Mouse (Mus musculus) heart, embryonic 13.5 days (tissue): ENCODE data around the gene Pofut1. TPM values are rescaled to one million over a fixed set of nuclear protein-coding genes. Genes with fewer than 3 reads are reported as not detected.

Source experiments
- ATAC-seq: fragments of 200-750 bp; cut with Nextera tagmentation; 2 replicates; pipeline ENCODE4 v1.8.0; 2017; ENCODE audit warnings: moderate TSS enrichment; ENCODE audit not compliant: insufficient number of reproducible peaks, low FRiP score, low TSS enrichment; ENCODE audit errors: extremely low read depth
- H3K27ac ChIP-seq: fragments of 300-500 bp; sonication (generic); replicated peaks from 2 replicates; pipeline ENCODE4 v1.5.1; 2015; ENCODE audit warnings: moderate library complexity, mild to moderate bottlenecking, inconsistent platforms
- H3K27me3 ChIP-seq: fragments of 300-500 bp; sonication (generic); replicated peaks from 2 replicates; pipeline ENCODE4 v1.6.1; 2015; ENCODE audit warnings: mild to moderate bottlenecking, inconsistent platforms
- H3K36me3 ChIP-seq: fragments of 300-500 bp; sonication (generic); 2 replicates; pipeline ENCODE4 v1.6.1; 2015; ENCODE audit warnings: mild to moderate bottlenecking, inconsistent platforms
- H3K4me1 ChIP-seq: fragments of 300-500 bp; sonication (generic); 2 replicates; pipeline ENCODE4 v1.6.1; 2015; ENCODE audit warnings: inconsistent platforms
- H3K4me2 ChIP-seq: fragments of 300-500 bp; sonication (generic); 2 replicates; pipeline ENCODE4 v1.6.1; 2015; ENCODE audit warnings: inconsistent platforms, mild to moderate bottlenecking, moderate library complexity
- H3K4me3 ChIP-seq: fragments of 300-500 bp; sonication (generic); 2 replicates; pipeline ENCODE4 v1.5.1; 2015; ENCODE audit warnings: moderate library complexity, mild to moderate bottlenecking, inconsistent platforms
- H3K9ac ChIP-seq: fragments of 300-500 bp; sonication (generic); 2 replicates; pipeline ENCODE4 v1.6.1; 2015; ENCODE audit warnings: inconsistent platforms, mild to moderate bottlenecking, moderate library complexity
- H3K9me3 ChIP-seq: fragments of 300-500 bp; sonication (generic); 2 replicates; pipeline ENCODE4 v1.6.1; 2016; ENCODE audit warnings: inconsistent platforms
- WGBS: fragments of 180-500 bp; shearing (Covaris S2); methylation state at CpG from one replicate; pipeline ENCODE4 v1.1.7; 2015; ENCODE audit warnings: mixed read lengths; 5-methylcytosine and 5-hydroxymethylcytosine counted together
- polyA plus RNA-seq: library from polyadenylated mRNA; unstranded; fragments of >200 nt; fragmentation: Nextera tagmentation; extraction: Ambion mirVana; gene quantifications from 2 replicates; pipeline ENCODE4 v1.2.1, GENCODE M21; 2015

The Pofut1 gene
- 4.6 and 4.8 TPM in 2 replicates for polyA plus RNA-seq

- peak within 1 kb of the TSS; percentile 97 for H3K27ac ChIP-seq
- H3K4me2 ChIP-seq: peak within 1 kb of the TSS; percentile 95
- H3K4me3 ChIP-seq: peak within 1 kb of the TSS; percentile 98
- peak; percentile 95 for ATAC-seq
- under 1% methylated on average over 68 of the region's 72 CpGs for WGBS
- peak within 1 kb of the TSS; percentile 99 for H3K9ac ChIP-seq
- no peaks in the 10 kb centered on the region for H3K27me3 ChIP-seq
- H3K9me3 ChIP-seq: no peaks in the 10 kb centered on the region
- H3K4me1 ChIP-seq: peaks cover 48% of the 10 kb centered on the region
- peaks cover 36% of the 10 kb centered on the region for H3K36me3 ChIP-seq
Measured at GRCm38 (mm10) chr2:153241250-153242014, at the start of gene Pofut1, which contains the start of gene Plagl2. Pofut1 (plus strand) TSS chr2:153241533. Plagl2 (minus strand) TSS chr2:153241426.

GRCm38 (mm10) chr2:153194255-153194654, 47.1 kb upstream of the Pofut1 start:
- Histone ChIP-seq H3K27me3 (no peaks in the 10 kb centered on the region), H3K4me2 (no peak overlapping the region), H3K9me3 (no peaks in the 10 kb centered on the region), H3K36me3 (peaks cover 97% of the 10 kb centered on the region), H3K4me1 (peaks cover 17% of the 10 kb centered on the region), H3K9ac (no peak overlapping the region), H3K4me3 (no peak overlapping the region), H3K27ac (no peak overlapping the region)
- no peak for ATAC-seq
- 84% methylated on average over 3 of the region's 3 CpGs for WGBS

- ATAC-seq: no peak
- peak overlapping the region; percentile 50 for H3K9ac ChIP-seq
Measured at GRCm38 (mm10) chr2:153198485-153198884, 42.8 kb upstream of the Pofut1 start.

GRCm38 (mm10) chr2:153199114-153199513, 42.2 kb upstream of the Pofut1 start:
- Histone ChIP-seq H3K27me3 (no peaks in the 10 kb centered on the region), H3K4me1 (peaks cover 17% of the 10 kb centered on the region), H3K4me3 (no peak overlapping the region), H3K4me2 (no peak overlapping the region), H3K9ac (no peak overlapping the region), H3K27ac (no peak overlapping the region), H3K36me3 (peaks cover 92% of the 10 kb centered on the region), H3K9me3 (no peaks in the 10 kb centered on the region)
- 68% methylated on average over 2 of the region's 2 CpGs for WGBS
- ATAC-seq: no peak

More at GRCm38 (mm10) chr2:153198485-153198884, 42.8 kb upstream of the Pofut1 start:
- peak overlapping the region; percentile 56 for H3K27ac ChIP-seq
- 25% methylated on average over 5 of the region's 5 CpGs for WGBS
- no peaks in the 10 kb centered on the region for H3K27me3 ChIP-seq
- peaks cover 17% of the 10 kb centered on the region for H3K4me1 ChIP-seq
- H3K9me3 ChIP-seq: no peaks in the 10 kb centered on the region
- H3K4me3 ChIP-seq: no peak overlapping the region
- peaks cover 92% of the 10 kb centered on the region for H3K36me3 ChIP-seq
- no peak overlapping the region for H3K4me2 ChIP-seq

- H3K36me3 ChIP-seq: peaks cover 94% of the 10 kb centered on the region
Measured at GRCm38 (mm10) chr2:153202766-153203165, 38.6 kb upstream of the Pofut1 start.

GRCm38 (mm10) chr2:153208149-153208548, 33.2 kb upstream of the Pofut1 start:
- Histone ChIP-seq H3K9me3 (no peaks in the 10 kb centered on the region), H3K27ac (no peak overlapping the region), H3K4me2 (no peak overlapping the region), H3K4me1 (no peaks in the 10 kb centered on the region), H3K36me3 (peaks cover 82% of the 10 kb centered on the region), H3K9ac (no peak overlapping the region), H3K27me3 (no peaks in the 10 kb centered on the region), H3K4me3 (no peak overlapping the region)
- 94% methylated on average over 2 of the region's 2 CpGs for WGBS
- ATAC-seq: no peak

More at GRCm38 (mm10) chr2:153202766-153203165, 38.6 kb upstream of the Pofut1 start:
- WGBS: 81% methylated on average over 1 of the region's 1 CpGs
- no peak overlapping the region for H3K4me2 ChIP-seq
- H3K9ac ChIP-seq: no peak overlapping the region
- no peak overlapping the region for H3K4me3 ChIP-seq
- no peak overlapping the region for H3K27ac ChIP-seq
- peaks cover 14% of the 10 kb centered on the region for H3K4me1 ChIP-seq
- no peak for ATAC-seq
- H3K27me3 ChIP-seq: no peaks in the 10 kb centered on the region
- no peaks in the 10 kb centered on the region for H3K9me3 ChIP-seq

- H3K4me2 ChIP-seq: no peak overlapping the region
- H3K27ac ChIP-seq: no peak overlapping the region
- H3K9me3 ChIP-seq: no peaks in the 10 kb centered on the region
- H3K4me3 ChIP-seq: no peak overlapping the region
- no peak overlapping the region for H3K9ac ChIP-seq
- peaks cover 5% of the 10 kb centered on the region for H3K4me1 ChIP-seq
- WGBS: 90% methylated on average over 5 of the region's 5 CpGs
- no peaks in the 10 kb centered on the region for H3K27me3 ChIP-seq
- H3K36me3 ChIP-seq: peaks cover 71% of the 10 kb centered on the region
- no peak for ATAC-seq
Measured at GRCm38 (mm10) chr2:153209286-153209685, 32.0 kb upstream of the Pofut1 start.

GRCm38 (mm10) chr2:153211451-153211850, 29.9 kb upstream of the Pofut1 start:
- no peak for ATAC-seq

GRCm38 (mm10) chr2:153213351-153213750, 28.0 kb upstream of the Pofut1 start:
- Histone ChIP-seq H3K4me2 (no peak overlapping the region), H3K27ac (no peak overlapping the region), H3K4me3 (no peak overlapping the region), H3K9me3 (no peaks in the 10 kb centered on the region), H3K4me1 (peaks cover 18% of the 10 kb centered on the region), H3K9ac (no peak overlapping the region), H3K36me3 (peaks cover 31% of the 10 kb centered on the region), H3K27me3 (no peaks in the 10 kb centered on the region)
- no peak for ATAC-seq
- WGBS: 80% methylated on average over 4 of the region's 4 CpGs

More at GRCm38 (mm10) chr2:153211451-153211850, 29.9 kb upstream of the Pofut1 start:
- H3K36me3 ChIP-seq: peaks cover 50% of the 10 kb centered on the region
- no peak overlapping the region for H3K27ac ChIP-seq
- H3K4me1 ChIP-seq: peaks cover 18% of the 10 kb centered on the region
- 91% methylated on average over 5 of the region's 5 CpGs for WGBS
- no peak overlapping the region for H3K9ac ChIP-seq
- no peaks in the 10 kb centered on the region for H3K27me3 ChIP-seq
- H3K9me3 ChIP-seq: no peaks in the 10 kb centered on the region
- H3K4me2 ChIP-seq: no peak overlapping the region
- H3K4me3 ChIP-seq: no peak overlapping the region

- Histone ChIP-seq H3K9ac (no peak overlapping the region), H3K27ac (no peak overlapping the region), H3K4me1 (peaks cover 22% of the 10 kb centered on the region), H3K36me3 (peaks cover 16% of the 10 kb centered on the region), H3K4me2 (no peak overlapping the region), H3K4me3 (no peak overlapping the region), H3K9me3 (no peaks in the 10 kb centered on the region), H3K27me3 (no peaks in the 10 kb centered on the region)
- ATAC-seq: no peak
- WGBS: 35% methylated on average over 6 of the region's 6 CpGs
Measured at GRCm38 (mm10) chr2:153214771-153215259, 26.5 kb upstream of the Pofut1 start.

GRCm38 (mm10) chr2:153215421-153215820, 25.9 kb upstream of the Pofut1 start:
- no peak overlapping the region for H3K4me3 ChIP-seq
- H3K27me3 ChIP-seq: no peaks in the 10 kb centered on the region
- peaks cover 10% of the 10 kb centered on the region for H3K36me3 ChIP-seq
- H3K27ac ChIP-seq: no peak overlapping the region
- ATAC-seq: no peak
- no peaks in the 10 kb centered on the region for H3K9me3 ChIP-seq
- peaks cover 22% of the 10 kb centered on the region for H3K4me1 ChIP-seq
- no peak overlapping the region for H3K4me2 ChIP-seq
- WGBS: 71% methylated on average over 4 of the region's 4 CpGs
- no peak overlapping the region for H3K9ac ChIP-seq
